Mouse (Mus musculus) kidney, embryonic 16.5 days (tissue): ENCODE measurements around the gene Adh7. TPM values are rescaled to one million over a fixed set of nuclear protein-coding genes. Genes with fewer than 3 reads are reported as not detected.

ENCODE experiments used
- ATAC-seq: fragments of 200-750 bp; cut with Nextera tagmentation; 2 replicates; pipeline ENCODE4 v1.8.0; 2017; ENCODE audit warnings: moderate TSS enrichment; ENCODE audit not compliant: low FRiP score, low TSS enrichment
- H3K27ac ChIP-seq: fragments of 300-500 bp; sonication (generic); 2 replicates; pipeline ENCODE4 v1.5.1; 2014; ENCODE audit warnings: low read length
- H3K27me3 ChIP-seq: fragments of 300-500 bp; sonication (generic); 2 replicates; pipeline ENCODE4 v1.6.1; 2014; ENCODE audit warnings: low read length, control low read depth, mixed read lengths; ENCODE audit not compliant: insufficient read depth
- H3K36me3 ChIP-seq: fragments of 300-500 bp; sonication (generic); 2 replicates; pipeline ENCODE4 v1.6.1; 2014; ENCODE audit warnings: low read length, control low read depth, mixed read lengths; ENCODE audit not compliant: insufficient read depth
- H3K4me1 ChIP-seq: fragments of 300-500 bp; sonication (generic); 2 replicates; pipeline ENCODE4 v1.6.1; 2014; ENCODE audit warnings: low read length, control low read depth, mixed read lengths; ENCODE audit not compliant: insufficient read depth
- H3K4me2 ChIP-seq: fragments of 300-500 bp; sonication (generic); replicated peaks from 2 replicates; pipeline ENCODE4 v1.6.1; 2014; ENCODE audit warnings: low read depth, low read length
- H3K4me3 ChIP-seq: fragments of 300-500 bp; sonication (generic); 2 replicates; pipeline ENCODE4 v1.5.1; 2014; ENCODE audit warnings: mild to moderate bottlenecking, low read length
- H3K9ac ChIP-seq: fragments of 300-500 bp; sonication (generic); replicated peaks from 2 replicates; pipeline ENCODE4 v1.6.1; 2014; ENCODE audit warnings: low read length
- H3K9me3 ChIP-seq: fragments of 300-500 bp; sonication (generic); 2 replicates; pipeline ENCODE4 v1.6.1; 2016; ENCODE audit warnings: low read length, control low read depth
- WGBS: fragments of 180-500 bp; shearing (Covaris S2); extraction: QIAGEN DNeasy Blood & Tissue Kit; methylation state at CpG from one replicate; pipeline ENCODE4 v1.1.7; 2014; 5-methylcytosine and 5-hydroxymethylcytosine counted together
- polyA plus RNA-seq: library from polyadenylated mRNA; unstranded; fragments of >200 nt; fragmentation: Nextera tagmentation; extraction: Ambion mirVana; gene quantifications from 2 replicates; pipeline ENCODE4 v1.2.1, GENCODE M21; 2015

Adh7 gene
- polyA plus RNA-seq, 1 experiment from 2014 or later: 0.66 TPM

- Histone ChIP-seq H3K9me3 (no peaks in the 10 kb centered on the region), H3K36me3 (no peaks in the 10 kb centered on the region), H3K9ac (no peak overlapping the region), H3K27me3 (no peaks in the 10 kb centered on the region), H3K4me3 (no peak overlapping the region), H3K4me2 (no peak overlapping the region), H3K27ac (no peak overlapping the region), H3K4me1 (no peaks in the 10 kb centered on the region)
- WGBS: 85% methylated on average over 3 of the region's 3 CpGs
- ATAC-seq: no peak
Measured at GRCm38 (mm10) chr3:138230266-138230665, 12.7 kb downstream of the Adh7 start.

GRCm38 (mm10) chr3:138231531-138231930, 14.0 kb downstream of the Adh7 start:
- 85% methylated on average over 2 of the region's 2 CpGs for WGBS

GRCm38 (mm10) chr3:138236546-138237163, 19.1 kb downstream of the Adh7 start:
- Histone ChIP-seq H3K4me1 (peaks cover 7% of the 10 kb centered on the region), H3K27ac (peak overlapping the region; percentile 54; the same call in 1 of the 2 replicates), H3K9me3 (no peaks in the 10 kb centered on the region), H3K4me2 (no peak overlapping the region), H3K4me3 (no peak overlapping the region), H3K27me3 (no peaks in the 10 kb centered on the region), H3K36me3 (no peaks in the 10 kb centered on the region), H3K9ac (no peak overlapping the region)
- no peak for ATAC-seq
- WGBS: 56% methylated on average over 11 of the region's 11 CpGs

More at GRCm38 (mm10) chr3:138231531-138231930, 14.0 kb downstream of the Adh7 start:
- no peaks in the 10 kb centered on the region for H3K9me3 ChIP-seq
- no peak for ATAC-seq
- H3K27me3 ChIP-seq: no peaks in the 10 kb centered on the region
- no peak overlapping the region for H3K4me2 ChIP-seq
- H3K4me1 ChIP-seq: no peaks in the 10 kb centered on the region
- H3K4me3 ChIP-seq: no peak overlapping the region
- no peak overlapping the region for H3K9ac ChIP-seq
- no peaks in the 10 kb centered on the region for H3K36me3 ChIP-seq
- no peak overlapping the region for H3K27ac ChIP-seq

GRCm38 (mm10) chr3:138238046-138238445, 20.5 kb downstream of the Adh7 start:
- H3K9me3 ChIP-seq: no peaks in the 10 kb centered on the region
- H3K36me3 ChIP-seq: no peaks in the 10 kb centered on the region
- H3K4me2 ChIP-seq: no peak overlapping the region
- WGBS: 78% methylated on average over 10 of the region's 10 CpGs
- ATAC-seq: no peak
- no peak overlapping the region for H3K9ac ChIP-seq
- no peak overlapping the region for H3K4me3 ChIP-seq
- H3K27me3 ChIP-seq: no peaks in the 10 kb centered on the region
- H3K27ac ChIP-seq: no peak overlapping the region
- H3K4me1 ChIP-seq: peaks cover 9% of the 10 kb centered on the region

- WGBS: 90% methylated on average over 6 of the region's 6 CpGs
- Histone ChIP-seq H3K9ac (no peak overlapping the region), H3K27ac (no peak overlapping the region), H3K27me3 (no peaks in the 10 kb centered on the region), H3K9me3 (no peaks in the 10 kb centered on the region), H3K4me2 (no peak overlapping the region), H3K4me1 (peaks cover 9% of the 10 kb centered on the region), H3K4me3 (no peak overlapping the region), H3K36me3 (no peaks in the 10 kb centered on the region)
- no peak for ATAC-seq
Measured at GRCm38 (mm10) chr3:138239461-138239860, 21.9 kb downstream of the Adh7 start.

GRCm38 (mm10) chr3:138240411-138240810, 22.9 kb downstream of the Adh7 start:
- H3K9me3 ChIP-seq: no peaks in the 10 kb centered on the region
- H3K4me1 ChIP-seq: peaks cover 9% of the 10 kb centered on the region
- no peaks in the 10 kb centered on the region for H3K36me3 ChIP-seq
- H3K4me3 ChIP-seq: no peak overlapping the region
- no peak overlapping the region for H3K9ac ChIP-seq
- no peak overlapping the region for H3K27ac ChIP-seq
- H3K4me2 ChIP-seq: no peak overlapping the region
- no peaks in the 10 kb centered on the region for H3K27me3 ChIP-seq
- ATAC-seq: no peak
- WGBS: 69% methylated on average over 3 of the region's 3 CpGs

- Histone ChIP-seq H3K36me3 (no peaks in the 10 kb centered on the region), H3K4me1 (peaks cover 9% of the 10 kb centered on the region), H3K4me3 (no peak overlapping the region), H3K9ac (no peak overlapping the region), H3K4me2 (no peak overlapping the region), H3K9me3 (no peaks in the 10 kb centered on the region), H3K27ac (peak overlapping the region; percentile 48), H3K27me3 (no peaks in the 10 kb centered on the region)
- peak; percentile 24; the same call in 1 of the 2 replicates for ATAC-seq
- 22% methylated on average over 5 of the region's 5 CpGs for WGBS
Measured at GRCm38 (mm10) chr3:138240942-138241341, 23.4 kb downstream of the Adh7 start.

- Histone ChIP-seq H3K4me1 (peaks cover 11% of the 10 kb centered on the region), H3K27me3 (no peaks in the 10 kb centered on the region), H3K27ac (peak overlapping the region; percentile 48), H3K36me3 (no peaks in the 10 kb centered on the region), H3K9ac (no peak overlapping the region), H3K9me3 (no peaks in the 10 kb centered on the region), H3K4me3 (no peak overlapping the region), H3K4me2 (no peak overlapping the region)
- no peak for ATAC-seq
- WGBS: 39% methylated on average over 6 of the region's 6 CpGs
Measured at GRCm38 (mm10) chr3:138241371-138241770, 23.8 kb downstream of the Adh7 start.

- WGBS: 73% methylated on average over 14 of the region's 14 CpGs
- Histone ChIP-seq H3K4me3 (no peak overlapping the region), H3K27me3 (no peaks in the 10 kb centered on the region), H3K9me3 (no peaks in the 10 kb centered on the region), H3K27ac (peak overlapping the region; percentile 67), H3K36me3 (no peaks in the 10 kb centered on the region), H3K9ac (no peak overlapping the region), H3K4me2 (no peak overlapping the region), H3K4me1 (peaks cover 17% of the 10 kb centered on the region)
- no peak for ATAC-seq
Measured at GRCm38 (mm10) chr3:138242021-138242726, 24.6 kb downstream of the Adh7 start.

- no peaks in the 10 kb centered on the region for H3K9me3 ChIP-seq
- H3K27ac ChIP-seq: peak overlapping the region; percentile 67
- peaks cover 24% of the 10 kb centered on the region for H3K4me1 ChIP-seq
- ATAC-seq: 0 out of 2 replicates have a peak, but pooled peaks have one; percentile 56
- H3K9ac ChIP-seq: no peak overlapping the region
- WGBS: 57% methylated on average over 6 of the region's 6 CpGs
- no peaks in the 10 kb centered on the region for H3K36me3 ChIP-seq
- no peaks in the 10 kb centered on the region for H3K27me3 ChIP-seq
- no peak overlapping the region for H3K4me3 ChIP-seq
- H3K4me2 ChIP-seq: no peak overlapping the region
Measured at GRCm38 (mm10) chr3:138242933-138243332, 25.4 kb downstream of the Adh7 start.
